Mouse (Mus musculus) thymus, postnatal 0 days (tissue): ENCODE measurements around the gene Grn. TPM values are rescaled to one million over a fixed set of nuclear protein-coding genes. Genes with fewer than 3 reads are reported as not detected.
"Not testable (repeated sequence)": the region's sequence is repeated elsewhere in the genome, so short reads cannot be mapped to it uniquely, and the experiment has no call there.

ENCODE experiments used
- DNase-seq: peaks from one replicate; pipeline ENCODE4 v3.0.0-alpha.2; 2015; ENCODE audit warnings: low spot score
- polyA plus RNA-seq: library from polyadenylated mRNA; unstranded; fragments of >200 nt; fragmentation: Nextera tagmentation; extraction: Ambion mirVana; gene quantifications from 2 replicates; pipeline ENCODE4 v1.2.1, GENCODE M21; 2015

Gene Grn
- polyA plus RNA-seq, result 86.4 and 90.6 TPM in 2 replicates

DNA sequence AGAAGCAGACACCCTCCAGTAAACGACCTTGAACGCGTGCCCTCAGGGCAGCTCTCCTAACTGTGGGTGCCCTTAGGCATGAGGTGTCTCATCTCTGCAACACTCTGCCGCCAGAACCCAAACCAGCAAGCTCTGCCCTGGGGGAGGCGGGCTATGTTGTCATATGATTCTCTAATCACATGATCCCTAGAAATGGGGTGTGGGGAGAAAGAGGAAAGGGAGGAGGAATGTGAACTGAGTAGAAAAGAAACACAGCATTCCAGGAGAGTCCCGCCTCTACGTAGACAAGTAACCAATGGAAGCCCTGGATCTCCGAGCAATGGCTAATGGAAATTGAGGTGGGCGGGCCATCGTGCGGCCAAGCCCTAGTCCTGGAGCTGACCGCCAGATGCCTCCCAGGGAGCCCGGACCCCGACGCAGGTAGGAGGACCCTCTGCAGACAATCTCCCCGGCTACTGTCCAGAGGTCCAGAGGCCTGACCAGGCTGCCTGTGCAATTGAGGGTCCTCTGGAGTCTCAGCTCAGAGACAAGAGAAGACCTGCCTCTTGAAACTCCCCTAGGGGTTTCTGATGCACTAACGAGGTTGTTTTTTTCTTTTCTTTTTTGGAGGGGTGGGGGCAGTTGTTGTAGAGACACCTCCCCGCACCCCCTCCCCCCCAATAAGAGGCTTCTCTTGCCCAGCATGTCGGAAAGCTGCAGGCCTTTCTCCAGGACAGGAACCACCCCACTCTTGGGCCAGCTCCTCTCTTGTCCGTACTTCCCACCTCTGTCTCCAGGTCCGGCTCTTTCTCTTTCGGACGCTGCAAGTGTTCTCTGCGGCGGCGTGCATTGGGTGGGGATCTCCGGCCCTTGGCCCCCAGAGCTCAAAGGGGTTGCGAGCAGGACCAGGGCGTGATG is at the start of gene Grn:
Grn (plus strand) TSS at position 195 of the 897 bp plus-strand sequence.
- DNase-seq, result peak; percentile 54

- DNase-seq, result no peak
These were observed 48.6 kb upstream of the Grn start for GRCm38 (mm10) chr11:102381341-102382100.

DNA sequence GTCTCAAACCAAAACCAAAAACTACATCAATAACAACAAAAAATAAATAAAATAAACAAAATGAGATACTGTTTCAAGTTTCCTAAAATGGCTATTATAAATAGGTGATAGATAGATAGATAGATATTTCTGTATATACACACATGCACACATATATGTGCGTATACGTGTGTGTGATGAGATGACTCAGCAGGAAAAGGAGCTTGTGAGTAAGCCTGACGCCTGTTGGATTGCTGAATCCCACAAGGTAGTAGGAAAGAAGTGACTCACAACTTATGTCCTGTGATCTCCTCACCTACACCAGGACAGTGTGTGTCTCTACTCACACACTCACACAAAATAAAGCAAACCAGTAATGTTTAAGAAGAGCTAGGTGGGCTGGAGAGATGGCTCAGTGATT is 47.3 kb upstream of the Grn start:
- DNase-seq, result no peak

GRCm38 (mm10) chr11:102383365-102384136 is 46.6 kb upstream of the Grn start:
- no peak for DNase-seq

DNA sequence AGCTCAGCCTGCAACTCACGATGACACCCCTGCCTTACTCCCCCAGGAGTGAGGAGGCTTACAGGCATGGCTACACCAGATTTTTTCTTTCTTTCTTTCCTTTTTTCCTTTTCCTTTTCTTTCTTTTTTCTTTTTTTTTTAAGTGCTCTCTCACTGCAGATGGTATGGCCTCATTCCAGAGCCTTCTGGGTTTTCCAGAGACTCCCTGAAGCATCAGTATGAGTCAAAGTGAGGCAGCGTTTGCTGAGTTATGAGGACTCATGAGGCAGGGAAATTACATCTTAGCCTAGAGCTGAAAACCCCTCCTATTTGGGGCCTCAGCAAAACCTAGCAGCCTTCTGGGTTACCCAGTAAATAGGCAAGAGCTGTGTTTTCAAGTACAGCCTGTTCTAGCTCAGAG is 45.7 kb upstream of the Grn start:
- DNase-seq, result no peak

GRCm38 (mm10) chr11:102385075-102385474 is 45.0 kb upstream of the Grn start:
- DNase-seq, result no peak

GRCm38 (mm10) chr11:102386121-102386520 is 44.0 kb upstream of the Grn start:
- DNase-seq, result no peak

GRCm38 (mm10) chr11:102389436-102389835 is 40.7 kb upstream of the Grn start:
- DNase-seq, result not testable (repeated sequence)

- no peak for DNase-seq
These were observed 37.5 kb upstream of the Grn start for GRCm38 (mm10) chr11:102392441-102393237.

- peak; percentile 85 for DNase-seq
These were observed 36.9 kb upstream of the Grn start, which contains the start of gene Rundc3a for GRCm38 (mm10) chr11:102393238-102393634. Gene Rundc3a, plus strand, starts transcription at chr11:102393403.

GRCm38 (mm10) chr11:102393719-102394420 is 36.2 kb upstream of the Grn start:
- DNase-seq, result no peak

- DNase-seq, result no peak
These were observed 35.5 kb upstream of the Grn start for GRCm38 (mm10) chr11:102394421-102395124.

DNA sequence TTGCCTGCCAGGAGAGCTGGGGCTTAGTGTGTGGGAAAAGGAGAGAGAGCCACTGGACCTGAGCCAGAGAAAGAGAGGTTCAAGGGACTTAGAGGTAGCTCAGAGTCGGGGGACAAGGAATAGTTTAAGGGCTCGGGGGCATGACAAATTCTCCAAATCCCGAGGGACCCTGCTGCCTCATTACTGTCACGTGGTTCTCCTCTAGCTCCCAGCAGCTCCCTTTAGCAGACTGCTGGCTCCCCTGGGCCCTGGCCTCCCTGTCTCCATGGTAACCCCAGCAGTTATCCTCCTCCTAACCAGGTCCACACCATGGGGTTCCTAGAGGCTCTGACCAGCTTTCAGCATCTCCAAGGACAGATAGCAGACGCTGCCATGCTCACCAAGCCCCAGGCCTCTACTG is 34.9 kb upstream of the Grn start:
- DNase-seq, result no peak

- no peak for DNase-seq
These were observed 33.9 kb upstream of the Grn start for GRCm38 (mm10) chr11:102396263-102396662.

DNA sequence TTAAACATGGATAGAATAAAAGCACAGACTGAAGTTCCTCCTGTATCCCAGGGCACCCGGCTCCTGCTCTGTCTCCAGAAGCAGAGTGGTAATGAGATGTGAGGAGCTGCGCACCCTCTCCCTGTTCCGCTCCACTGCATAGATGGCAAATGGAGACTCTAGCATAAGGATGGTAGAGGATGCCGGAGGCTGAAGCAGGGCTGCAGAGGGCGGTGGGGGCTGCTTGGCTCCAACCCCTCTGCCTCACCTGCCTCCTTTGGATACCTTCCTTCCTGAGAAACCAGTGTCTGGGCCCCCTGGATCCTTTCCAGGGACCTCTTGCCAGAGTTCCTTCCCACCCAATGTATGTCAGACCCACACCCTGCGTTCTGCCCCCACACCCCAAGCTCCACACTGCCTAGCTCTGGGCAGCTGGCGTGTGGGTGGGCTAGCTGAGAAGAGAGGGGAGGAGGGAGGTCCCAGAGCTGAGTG is 33.4 kb upstream of the Grn start:
- DNase-seq, result no peak

DNA sequence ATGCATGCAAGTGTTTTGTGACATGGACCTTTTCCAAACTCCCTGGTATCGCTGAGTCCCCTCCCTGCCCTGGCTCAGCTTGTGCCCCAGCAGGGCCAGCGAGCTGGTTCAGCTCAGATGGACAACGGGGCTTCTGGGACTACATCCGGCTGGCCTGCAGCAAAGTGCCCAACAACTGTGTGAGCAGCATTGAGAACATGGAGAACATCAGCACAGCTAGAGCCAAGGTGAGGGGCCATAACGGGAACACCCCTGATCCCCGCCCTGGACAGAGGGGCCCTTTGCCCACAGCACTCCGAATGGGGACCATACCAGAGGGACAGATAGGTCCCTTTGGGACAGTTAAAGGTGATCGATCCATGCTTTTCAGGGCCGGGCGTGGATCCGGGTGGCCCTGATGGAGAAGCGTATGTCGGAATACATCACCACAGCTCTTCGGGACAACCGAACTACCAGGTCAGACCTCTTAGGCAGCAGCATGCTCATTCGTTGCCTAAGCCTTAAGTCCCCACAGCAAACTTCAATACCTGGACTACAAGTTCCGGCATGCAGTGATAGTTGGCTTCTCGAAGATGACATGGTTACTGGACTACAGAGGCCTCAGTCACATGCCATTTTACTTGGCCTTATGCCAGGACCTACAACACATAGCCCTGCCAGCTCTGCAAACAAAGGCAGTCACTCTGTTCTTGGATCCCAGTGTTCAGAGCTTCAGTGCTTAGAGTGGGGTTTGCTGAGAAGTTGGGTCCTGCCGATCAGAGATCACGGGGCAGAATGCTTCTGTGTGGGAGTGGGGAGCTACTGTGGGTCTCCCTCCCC is 31.9 kb upstream of the Grn start:
- DNase-seq, result no peak

DNA sequence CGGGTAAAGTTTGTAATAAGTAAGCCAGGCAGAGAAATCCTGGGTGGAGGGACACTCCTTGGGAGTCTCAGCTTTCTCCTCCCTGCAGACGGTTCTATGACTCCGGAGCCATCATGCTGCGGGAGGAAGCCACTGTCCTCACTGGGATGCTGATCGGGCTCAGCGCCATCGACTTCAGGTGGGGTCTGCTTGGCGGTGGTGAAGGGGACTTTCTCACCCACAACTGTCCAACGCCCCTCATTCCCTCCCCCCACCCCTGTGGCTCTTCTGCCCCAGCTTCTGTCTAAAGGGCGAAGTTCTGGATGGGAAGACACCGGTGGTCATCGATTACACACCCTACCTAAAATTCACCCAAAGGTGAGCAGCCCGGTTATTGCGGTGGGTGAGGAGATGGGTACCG is 31.0 kb upstream of the Grn start:
- no peak for DNase-seq

DNA sequence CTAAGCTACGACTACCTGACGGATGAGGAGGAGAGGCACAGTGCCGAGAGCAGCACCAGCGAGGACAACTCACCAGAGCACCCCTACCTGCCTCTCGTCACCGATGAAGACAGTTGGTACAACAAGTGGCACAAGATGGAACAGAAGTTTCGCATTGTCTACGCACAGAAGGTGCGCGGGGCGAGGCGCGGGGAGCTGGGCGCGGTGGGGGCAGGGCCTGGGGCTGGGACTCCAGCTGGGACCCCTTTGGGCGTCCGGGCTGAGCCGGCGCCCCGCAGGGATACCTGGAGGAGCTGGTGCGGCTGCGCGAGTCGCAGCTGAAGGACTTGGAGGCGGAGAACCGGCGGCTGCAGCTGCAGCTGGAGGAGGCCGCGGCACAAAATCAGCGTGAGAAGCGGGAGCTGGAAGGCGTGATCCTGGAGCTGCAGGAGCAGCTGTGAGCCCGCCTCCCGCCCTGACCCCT is 30.5 kb upstream of the Grn start:
- DNase-seq, result no peak
